Mouse (Mus musculus) kidney, embryonic 14.5 days (tissue): ENCODE measurements around the gene Tnfrsf8. TPM values are rescaled to one million over a fixed set of nuclear protein-coding genes. Genes with fewer than 3 reads are reported as not detected.

Experiments
- ATAC-seq: fragments of 200-750 bp; cut with Nextera tagmentation; 2 replicates; pipeline ENCODE4 v1.8.0; 2017; ENCODE audit warnings: moderate number of reproducible peaks, mild to moderate bottlenecking, moderate TSS enrichment, moderate library complexity; ENCODE audit not compliant: low FRiP score, low TSS enrichment
- H3K27ac ChIP-seq: fragments of 300-500 bp; sonication (generic); 2 replicates; pipeline ENCODE4 v1.5.1; 2014; ENCODE audit warnings: low read depth, mild to moderate bottlenecking, low read length, moderate library complexity, mixed read lengths
- H3K27me3 ChIP-seq: fragments of 300-500 bp; sonication (generic); 2 replicates; pipeline ENCODE4 v1.6.1; 2014; ENCODE audit warnings: mild to moderate bottlenecking, low read length; ENCODE audit not compliant: control insufficient read depth, insufficient read depth
- H3K36me3 ChIP-seq: fragments of 300-500 bp; sonication (generic); 2 replicates; pipeline ENCODE4 v1.6.1; 2014; ENCODE audit warnings: low read length, mixed read lengths; ENCODE audit not compliant: control insufficient read depth, insufficient read depth
- H3K4me1 ChIP-seq: fragments of 300-500 bp; sonication (generic); 2 replicates; pipeline ENCODE4 v1.6.1; 2014; ENCODE audit warnings: low read length, mixed read lengths; ENCODE audit not compliant: control insufficient read depth, insufficient read depth
- H3K4me2 ChIP-seq: fragments of 300-500 bp; sonication (generic); replicated peaks from 2 replicates; pipeline ENCODE4 v1.6.1; 2014; ENCODE audit warnings: low read depth, mild to moderate bottlenecking, low read length
- H3K4me3 ChIP-seq: fragments of 300-500 bp; sonication (generic); 2 replicates; pipeline ENCODE4 v1.5.1; 2014; ENCODE audit warnings: mild to moderate bottlenecking, low read length
- H3K9ac ChIP-seq: fragments of 300-500 bp; sonication (generic); 2 replicates; pipeline ENCODE4 v1.6.1; 2014; ENCODE audit warnings: low read depth, mild to moderate bottlenecking, low read length, moderate library complexity
- H3K9me3 ChIP-seq: fragments of 300-500 bp; sonication (generic); 2 replicates; pipeline ENCODE4 v1.6.1; 2016; ENCODE audit warnings: low read length; ENCODE audit not compliant: control insufficient read depth
- WGBS: fragments of 180-500 bp; shearing (Covaris S2); extraction: QIAGEN DNeasy Blood & Tissue Kit; methylation state at CpG from one replicate; pipeline ENCODE4 v1.1.7; 2014; 5-methylcytosine and 5-hydroxymethylcytosine counted together
- polyA plus RNA-seq: library from polyadenylated mRNA; unstranded; fragments of >200 nt; fragmentation: Nextera tagmentation; extraction: Ambion mirVana; gene quantifications from 2 replicates; pipeline ENCODE4 v1.2.1, GENCODE M21; 2014

Tnfrsf8 gene
- polyA plus RNA-seq, 1 experiment from 2014 or later = 0.24 TPM

GRCm38 (mm10) chr4:145220001-145220400 is 95.0 kb downstream of the Tnfrsf8 start:
- no peak overlapping the region for H3K27ac ChIP-seq
- no peak for ATAC-seq

GRCm38 (mm10) chr4:145219240-145219985 is 95.6 kb downstream of the Tnfrsf8 start:
- H3K4me1 ChIP-seq = 0 out of 2 replicates have a peak, but pooled peaks cover 6% of the 10 kb centered on the region
- H3K27me3 ChIP-seq = no peaks in the 10 kb centered on the region
- ATAC-seq = no peak
- H3K27ac ChIP-seq = no peak overlapping the region
- WGBS = 64% methylated on average over 15 of the region's 15 CpGs
- no peak overlapping the region for H3K4me3 ChIP-seq
- no peaks in the 10 kb centered on the region for H3K36me3 ChIP-seq
- H3K9me3 ChIP-seq = no peaks in the 10 kb centered on the region
- H3K9ac ChIP-seq = no peak overlapping the region
- no peak overlapping the region for H3K4me2 ChIP-seq

More at GRCm38 (mm10) chr4:145220001-145220400, 95.0 kb downstream of the Tnfrsf8 start:
- WGBS = 77% methylated on average over 1 of the region's 1 CpGs
- Histone ChIP-seq H3K4me3 (no peak overlapping the region), H3K4me1 (0 out of 2 replicates have a peak, but pooled peaks cover 3% of the 10 kb centered on the region), H3K27me3 (no peaks in the 10 kb centered on the region), H3K9me3 (no peaks in the 10 kb centered on the region), H3K36me3 (no peaks in the 10 kb centered on the region), H3K9ac (no peak overlapping the region), H3K4me2 (no peak overlapping the region)

- Histone ChIP-seq H3K4me3 (no peak overlapping the region), H3K9ac (no peak overlapping the region), H3K27ac (no peak overlapping the region), H3K4me1 (0 out of 2 replicates have a peak, but pooled peaks cover 6% of the 10 kb centered on the region), H3K27me3 (no peaks in the 10 kb centered on the region), H3K4me2 (no peak overlapping the region), H3K36me3 (no peaks in the 10 kb centered on the region), H3K9me3 (no peaks in the 10 kb centered on the region)
- WGBS = 74% methylated on average over 5 of the region's 5 CpGs
- no peak for ATAC-seq
Measured at GRCm38 (mm10) chr4:145217837-145218236, 97.1 kb downstream of the Tnfrsf8 start.

Other genes with a start within 250 kb of the Tnfrsf8 start
- 10.1 and 12.6 TPM in 2 replicates for gene Vps13d, start 120.2 kb downstream of the Tnfrsf8 start, polyA plus RNA-seq
- 0.97 and 3.0 TPM in 2 replicates for gene Tnfrsf1b, start 68.3 kb downstream of the Tnfrsf8 start, polyA plus RNA-seq
- gene Zfp990, start 195.6 kb upstream of the Tnfrsf8 start, polyA plus RNA-seq = 0.20 and 0.26 TPM in 2 replicates